Mouse (Mus musculus) ES-Bruce4 (cell line): ENCODE data around the gene Tsks.

Experiments
- CTCF ChIP-seq: IDR thresholded peaks from one replicate; pipeline ENCODE4 v1.8.1; 2011; ENCODE audit warnings: low read depth, low read length
- EP300 ChIP-seq: IDR thresholded peaks from 2 replicates; pipeline ENCODE4 v1.6.1; 2011; ENCODE audit warnings: low read depth, low read length; ENCODE audit not compliant: insufficient read depth
- POLR2A ChIP-seq: IDR thresholded peaks from one replicate; pipeline ENCODE4 v1.8.1; 2011; ENCODE audit warnings: low read length; ENCODE audit not compliant: insufficient read depth

GRCm38 (mm10) chr7:44918219-44918618 is 24.8 kb upstream of the Tsks start:
- no peak for TF ChIP-seq CTCF
- TF ChIP-seq POLR2A = no peak
- TF ChIP-seq EP300 = no peak
